Mouse (Mus musculus): ENCODE data around the gene Erbin.

DNA sequence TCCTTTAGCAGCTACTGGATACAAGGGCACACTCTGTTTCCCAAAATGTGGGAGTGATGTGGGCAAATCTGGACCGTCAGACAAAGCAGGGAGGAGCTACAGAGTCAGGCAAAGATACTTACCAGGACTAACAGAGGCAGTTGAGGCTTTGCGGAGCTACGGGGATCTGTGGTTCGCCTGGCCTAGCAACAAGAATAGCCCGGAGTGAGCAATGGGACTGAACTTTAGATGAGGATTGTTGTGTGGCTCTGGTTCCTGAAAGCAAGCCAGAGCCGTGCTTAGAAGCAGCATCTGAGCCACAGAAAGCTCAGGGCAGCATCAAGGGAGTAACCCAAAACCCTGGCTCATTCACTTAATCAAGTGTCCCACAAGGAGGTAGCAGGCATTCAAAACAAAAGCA is 49.6 kb upstream of the Erbin start:
- TF ChIP-seq CTCF (IDR thresholded peaks at IDR 0.05; ENCODE audit: extremely low read depth, insufficient read depth, low read length) (no peak), POLR2A (IDR thresholded peaks at IDR 0.05; ENCODE audit: extremely low read depth, insufficient read depth, low read length) (no peak)

Data from cortical plate, adult 2 months (tissue).